Mouse (Mus musculus) stomach, embryonic 14.5 days (tissue): ENCODE data around the gene 4930432K21Rik. TPM values are rescaled to one million over a fixed set of nuclear protein-coding genes. Genes with fewer than 3 reads are reported as not detected.

Experiments
- ATAC-seq: fragments of 200-750 bp; cut with Nextera tagmentation; 2 replicates; pipeline ENCODE4 v1.8.0; 2017; ENCODE audit warnings: low read depth, moderate TSS enrichment; ENCODE audit not compliant: insufficient number of reproducible peaks, insufficient read depth, low FRiP score
- H3K27ac ChIP-seq: fragments of 300-500 bp; sonication (generic); 2 replicates; pipeline ENCODE4 v1.5.1; 2014; ENCODE audit warnings: mild to moderate bottlenecking, low read length, moderate library complexity, mixed read lengths
- H3K27me3 ChIP-seq: fragments of 300-500 bp; sonication (generic); 2 replicates; pipeline ENCODE4 v1.6.1; 2014; ENCODE audit warnings: low read length, control low read depth, mixed read lengths; ENCODE audit not compliant: control insufficient read depth, insufficient read depth
- H3K36me3 ChIP-seq: fragments of 300-500 bp; sonication (generic); 2 replicates; pipeline ENCODE4 v1.6.1; 2014; ENCODE audit warnings: mild to moderate bottlenecking, control low read depth, low read length, moderate library complexity, mixed read lengths; ENCODE audit not compliant: control insufficient read depth, insufficient read depth
- H3K4me1 ChIP-seq: fragments of 300-500 bp; sonication (generic); 2 replicates; pipeline ENCODE4 v1.6.1; 2014; ENCODE audit warnings: low read length, control low read depth, mixed read lengths; ENCODE audit not compliant: control insufficient read depth, insufficient read depth
- H3K4me2 ChIP-seq: fragments of 300-500 bp; sonication (generic); replicated peaks from 2 replicates; pipeline ENCODE4 v1.6.1; 2014; ENCODE audit warnings: low read depth, low read length, control low read depth
- H3K4me3 ChIP-seq: fragments of 300-500 bp; sonication (generic); 2 replicates; pipeline ENCODE4 v1.5.1; 2014; ENCODE audit warnings: low read depth, low read length, control low read depth
- H3K9ac ChIP-seq: fragments of 300-500 bp; sonication (generic); replicated peaks from 2 replicates; pipeline ENCODE4 v1.6.1; 2014; ENCODE audit warnings: low read depth, mild to moderate bottlenecking, control low read depth, low read length, moderate library complexity, mixed read lengths
- H3K9me3 ChIP-seq: fragments of 300-500 bp; sonication (generic); 2 replicates; pipeline ENCODE4 v1.6.1; 2016; ENCODE audit warnings: low read depth, low read length, control low read depth; ENCODE audit not compliant: control insufficient read depth
- WGBS: fragments of 180-500 bp; shearing (Covaris S2); extraction: QIAGEN DNeasy Blood & Tissue Kit; methylation state at CpG from one replicate; pipeline ENCODE4 v1.1.7; 2014; 5-methylcytosine and 5-hydroxymethylcytosine counted together
- polyA plus RNA-seq: library from polyadenylated mRNA; unstranded; fragments of >200 nt; fragmentation: Nextera tagmentation; extraction: Ambion mirVana; gene quantifications from 2 replicates; pipeline ENCODE4 v1.2.1, GENCODE M21; 2014

Gene 4930432K21Rik
- polyA plus RNA-seq, 1 experiment from 2014 or later: 0.94 TPM

DNA sequence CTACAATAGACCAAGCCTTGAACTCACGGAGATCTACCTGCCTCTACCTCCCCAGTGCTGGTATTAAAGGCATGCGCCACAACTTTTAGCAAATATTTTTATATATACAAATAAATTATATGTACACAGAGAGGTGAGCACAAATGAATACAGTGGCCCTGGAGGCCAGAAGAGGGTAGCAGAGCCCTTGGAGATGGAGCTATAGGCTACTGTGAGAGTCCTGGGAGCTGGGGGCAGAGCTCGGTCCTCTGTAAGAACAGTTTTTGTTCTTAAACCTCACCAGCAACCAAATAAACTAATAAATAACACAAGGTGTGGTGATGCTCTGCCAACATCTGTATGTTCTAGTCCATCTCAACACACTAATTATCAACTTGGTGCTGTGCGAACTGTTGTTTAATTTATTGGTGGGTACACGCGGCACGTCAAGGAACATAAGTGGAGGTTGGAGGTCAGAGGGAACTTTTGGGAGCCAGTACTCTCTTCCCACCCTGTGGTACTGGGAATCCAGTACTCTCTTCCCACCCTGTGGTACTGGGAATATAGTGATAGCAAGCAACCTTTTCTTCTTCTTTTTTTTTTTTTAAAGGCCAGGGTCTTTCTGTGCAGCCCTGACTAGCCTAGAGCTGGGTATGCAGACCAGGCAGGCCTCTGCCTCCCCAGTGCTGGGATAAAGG lies 42.5 kb downstream of the 4930432K21Rik start:
- H3K27me3 ChIP-seq: no peaks in the 10 kb centered on the region

DNA sequence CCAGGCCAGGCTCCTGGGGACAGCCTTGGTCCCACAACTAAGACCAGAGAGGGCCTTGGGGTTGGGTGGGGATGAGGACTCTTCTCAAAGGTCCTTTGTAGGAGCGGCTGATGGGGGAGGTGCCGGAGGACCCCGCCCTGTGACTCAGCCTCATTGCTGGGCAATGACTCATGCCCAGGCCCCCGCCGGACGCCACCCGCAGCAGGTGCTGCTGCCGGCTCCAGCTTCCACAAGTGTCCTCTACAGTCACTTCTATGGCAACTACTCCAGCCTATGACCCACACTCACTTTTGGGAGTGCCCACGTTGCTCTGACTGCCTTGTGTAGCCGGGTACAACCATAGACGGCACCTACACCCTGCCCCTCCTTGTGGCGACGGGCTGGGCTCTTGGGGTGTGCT lies 44.2 kb downstream of the 4930432K21Rik start:
- Histone ChIP-seq H3K4me2 (peak overlapping the region; percentile 44), H3K27me3 (no peaks in the 10 kb centered on the region), H3K9me3 (no peaks in the 10 kb centered on the region), H3K4me3 (peak overlapping the region; percentile 14; the same call in 1 of the 2 replicates), H3K27ac (peak overlapping the region; percentile 86), H3K9ac (0 out of 2 replicates have a peak overlapping the region, but pooled peaks have one; percentile 18), H3K36me3 (no peaks in the 10 kb centered on the region), H3K4me1 (peaks cover 16% of the 10 kb centered on the region)
- peak; percentile 84 for ATAC-seq
- 24% methylated on average over 13 of the region's 13 CpGs for WGBS

More for the DNA sequence above, 42.5 kb downstream of the 4930432K21Rik start:
- H3K4me1 ChIP-seq: peaks cover 16% of the 10 kb centered on the region
- H3K36me3 ChIP-seq: no peaks in the 10 kb centered on the region
- H3K9me3 ChIP-seq: no peaks in the 10 kb centered on the region
- H3K4me2 ChIP-seq: no peak overlapping the region
- H3K4me3 ChIP-seq: no peak overlapping the region
- 92% methylated on average over 7 of the region's 7 CpGs for WGBS
- no peak for ATAC-seq
- no peak overlapping the region for H3K27ac ChIP-seq
- H3K9ac ChIP-seq: no peak overlapping the region

DNA sequence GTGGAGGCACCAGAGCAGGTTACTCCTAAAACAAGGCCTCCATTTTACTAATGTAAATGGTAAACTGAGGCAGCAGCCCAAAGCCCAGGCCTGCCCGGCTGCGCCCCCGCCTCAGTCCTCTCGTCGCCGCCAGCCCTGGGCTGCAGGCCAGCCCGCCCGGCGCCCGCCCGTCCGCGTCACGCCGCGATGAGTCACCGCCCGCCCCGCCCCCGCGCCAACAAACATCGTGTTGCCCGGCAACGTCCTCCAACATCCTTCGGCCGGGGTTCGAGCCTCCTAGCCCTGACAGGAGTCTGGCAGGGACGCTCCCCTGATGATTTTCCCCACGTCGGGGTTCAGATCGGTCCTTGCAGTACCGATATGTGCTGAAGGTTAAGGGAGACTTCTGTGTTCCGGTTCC lies 44.7 kb downstream of the 4930432K21Rik start:
- ATAC-seq: peak; percentile 71
- 3% methylated on average over 33 of the region's 33 CpGs for WGBS
- Histone ChIP-seq H3K9ac (no peak overlapping the region), H3K36me3 (no peaks in the 10 kb centered on the region), H3K9me3 (no peaks in the 10 kb centered on the region), H3K4me1 (peaks cover 16% of the 10 kb centered on the region), H3K27ac (peak overlapping the region; percentile 86), H3K27me3 (no peaks in the 10 kb centered on the region), H3K4me3 (peak overlapping the region; percentile 14; the same call in 1 of the 2 replicates), H3K4me2 (peak overlapping the region; percentile 44)

GRCm38 (mm10) chr8:84193161-84193560 lies 45.3 kb downstream of the 4930432K21Rik start:
- Histone ChIP-seq H3K4me1 (peaks cover 20% of the 10 kb centered on the region), H3K27ac (no peak overlapping the region), H3K9ac (no peak overlapping the region), H3K9me3 (no peaks in the 10 kb centered on the region), H3K4me2 (no peak overlapping the region), H3K36me3 (no peaks in the 10 kb centered on the region), H3K4me3 (no peak overlapping the region), H3K27me3 (no peaks in the 10 kb centered on the region)
- WGBS: 72% methylated on average over 4 of the region's 4 CpGs
- no peak for ATAC-seq

GRCm38 (mm10) chr8:84193566-84193965 lies 45.7 kb downstream of the 4930432K21Rik start:
- no peak overlapping the region for H3K4me2 ChIP-seq
- H3K36me3 ChIP-seq: no peaks in the 10 kb centered on the region
- no peaks in the 10 kb centered on the region for H3K27me3 ChIP-seq
- H3K4me1 ChIP-seq: peaks cover 24% of the 10 kb centered on the region
- H3K9ac ChIP-seq: no peak overlapping the region
- no peaks in the 10 kb centered on the region for H3K9me3 ChIP-seq
- no peak for ATAC-seq
- no peak overlapping the region for H3K27ac ChIP-seq
- WGBS: 82% methylated on average over 5 of the region's 5 CpGs
- no peak overlapping the region for H3K4me3 ChIP-seq

DNA sequence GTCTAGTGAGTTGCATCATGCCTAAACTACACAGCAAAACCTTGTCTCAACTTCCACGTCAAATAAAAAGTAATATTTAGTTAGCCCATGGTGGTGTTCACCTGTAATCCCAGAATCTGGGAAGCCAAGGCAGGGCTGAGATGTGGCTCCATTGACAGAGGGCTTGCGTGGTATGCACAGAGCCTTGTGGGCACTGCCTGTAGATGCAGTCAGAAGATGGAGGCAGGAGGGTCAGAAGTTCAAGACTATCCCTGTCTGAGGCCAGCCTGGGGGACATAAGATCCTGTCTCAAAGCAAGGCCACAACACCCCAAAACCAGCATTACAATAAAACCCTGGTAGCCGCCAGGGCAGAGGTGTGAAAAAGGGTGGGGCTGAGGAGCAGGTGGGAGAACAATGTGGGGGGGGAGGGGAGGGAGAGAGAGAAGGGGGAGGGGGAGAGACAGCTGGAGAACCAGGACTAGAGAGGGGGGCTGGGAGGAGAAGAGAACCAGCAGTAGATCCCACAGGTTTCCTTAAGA lies 46.5 kb downstream of the 4930432K21Rik start:
- Histone ChIP-seq H3K27me3 (no peaks in the 10 kb centered on the region), H3K36me3 (no peaks in the 10 kb centered on the region), H3K9me3 (no peaks in the 10 kb centered on the region), H3K4me1 (peaks cover 32% of the 10 kb centered on the region), H3K4me2 (no peak overlapping the region), H3K4me3 (no peak overlapping the region), H3K27ac (no peak overlapping the region), H3K9ac (no peak overlapping the region)
- no peak for ATAC-seq
- WGBS: 81% methylated on average over 3 of the region's 3 CpGs

- ATAC-seq: peak; percentile 49
- Histone ChIP-seq H3K4me2 (peak overlapping the region; percentile 51), H3K4me1 (peaks cover 44% of the 10 kb centered on the region), H3K4me3 (peak overlapping the region; percentile 40), H3K9ac (peak overlapping the region; percentile 50), H3K27me3 (no peaks in the 10 kb centered on the region), H3K9me3 (no peaks in the 10 kb centered on the region), H3K27ac (peak overlapping the region; percentile 95), H3K36me3 (peaks cover 2% of the 10 kb centered on the region; the same call in 1 of the 2 replicates)
- 2% methylated on average over 43 of the region's 43 CpGs for whole genome bisulfite sequencing
These were observed 49.5 kb downstream of the 4930432K21Rik start for GRCm38 (mm10) chr8:84197141-84197921.

DNA sequence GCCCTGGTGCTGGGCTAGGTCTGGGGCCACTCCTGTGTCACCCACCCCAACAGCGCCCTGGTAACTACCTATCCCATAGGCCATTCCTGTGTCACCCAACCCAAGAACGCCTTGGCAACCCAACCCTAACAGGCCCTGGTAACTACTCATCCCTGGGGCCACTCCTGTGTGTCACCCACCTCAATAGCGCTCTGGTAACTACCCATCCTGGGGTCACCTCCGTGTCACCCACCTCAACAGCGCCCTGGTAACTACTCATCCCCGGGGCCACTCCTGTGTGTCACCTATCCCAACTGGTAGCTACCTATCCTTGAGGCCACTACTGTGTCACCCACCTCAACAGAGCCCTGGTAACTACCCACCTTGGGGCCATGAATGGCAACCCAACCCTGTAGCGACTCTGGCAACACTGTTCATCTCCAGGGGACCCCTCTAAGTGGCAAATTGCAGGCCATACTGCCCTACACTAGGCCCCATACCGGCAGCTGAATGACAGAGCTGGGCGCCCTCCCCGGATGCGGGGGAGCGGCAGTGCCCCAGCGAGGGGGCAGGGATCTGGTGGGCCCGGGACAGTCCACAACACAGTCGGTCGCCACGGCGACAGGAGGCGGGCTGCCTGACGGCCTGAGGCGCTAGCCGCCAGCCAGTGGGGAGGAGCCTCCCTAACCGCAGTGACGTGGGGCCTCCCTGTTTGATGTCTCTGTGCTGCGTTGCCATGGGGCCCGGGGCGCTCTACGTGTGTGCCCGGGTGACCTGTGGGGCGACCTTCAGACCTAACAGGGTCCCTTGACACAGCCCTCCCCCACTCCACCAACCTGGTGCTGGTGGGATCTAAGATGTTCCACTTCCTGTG lies 50.3 kb downstream of the 4930432K21Rik start:
- H3K9me3 ChIP-seq: no peaks in the 10 kb centered on the region
- H3K9ac ChIP-seq: peak overlapping the region; percentile 28
- peak; percentile 77 for ATAC-seq
- peak overlapping the region; percentile 40 for H3K4me3 ChIP-seq
- H3K27me3 ChIP-seq: no peaks in the 10 kb centered on the region
- peak overlapping the region; percentile 51 for H3K4me2 ChIP-seq
- 3% methylated on average over 30 of the region's 30 CpGs for WGBS
- H3K27ac ChIP-seq: peak overlapping the region; percentile 95
- H3K4me1 ChIP-seq: peaks cover 47% of the 10 kb centered on the region
- H3K36me3 ChIP-seq: peaks cover 5% of the 10 kb centered on the region; the same call in 1 of the 2 replicates
